Mouse (Mus musculus) neural tube, embryonic 10.5 days (tissue): ENCODE results near the gene Pak4.
"Not testable (repeated sequence)": the region's sequence is repeated elsewhere in the genome, so short reads cannot be mapped to it uniquely, and the experiment has no call there.

Experiments
- DNase-seq: peaks from one replicate; pipeline ENCODE4 v3.0.0-alpha.2; 2017; ENCODE audit warnings: low spot score; ENCODE audit errors: extremely low spot score

Pak4 gene

DNA sequence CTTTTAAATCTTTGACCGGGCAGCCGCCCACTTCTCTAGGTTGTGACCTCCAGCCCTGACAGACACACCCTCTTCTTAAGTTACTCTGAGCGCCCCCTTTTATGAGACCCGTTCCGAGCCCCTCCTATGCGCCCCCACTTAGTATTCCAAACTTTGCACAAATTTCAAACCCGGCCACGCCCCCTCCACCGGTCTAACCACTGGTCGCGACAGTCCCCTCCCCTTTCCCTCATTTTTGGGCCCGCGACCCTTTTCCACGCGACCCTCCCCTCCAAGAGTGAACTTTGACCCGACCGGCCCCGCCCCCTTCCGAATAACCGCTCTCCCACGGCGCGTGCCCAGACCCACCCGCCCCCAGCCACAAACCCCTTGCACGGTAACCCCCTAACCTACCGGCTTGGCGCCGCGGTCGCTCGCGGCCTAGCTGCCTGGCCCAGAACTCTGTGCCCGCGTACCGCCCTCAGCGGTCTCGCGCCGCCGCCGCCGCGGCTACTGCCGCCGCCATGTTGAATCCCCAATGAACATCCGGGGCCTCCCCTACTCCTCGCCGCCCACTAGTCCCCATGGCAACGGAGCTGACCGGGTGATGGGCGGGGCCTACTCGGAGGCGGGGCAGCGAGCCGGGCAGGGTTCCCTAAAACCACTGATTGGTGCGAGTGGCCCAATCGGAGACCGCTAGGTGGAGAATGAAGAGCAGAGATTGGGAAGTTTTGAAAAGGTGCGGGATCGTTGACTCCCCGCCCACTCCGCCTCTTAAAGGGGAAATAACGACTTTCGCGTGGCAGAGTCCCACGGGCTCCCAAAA lies at the start of gene Pak4, which contains the start of gene Samd4b:
Pak4 (minus strand) TSS at position 544 of the 805 bp plus-strand sequence.
Samd4b (minus strand) TSS at position 503 of the 805 bp plus-strand sequence.
- DNase-seq = peak; percentile 100

DNA sequence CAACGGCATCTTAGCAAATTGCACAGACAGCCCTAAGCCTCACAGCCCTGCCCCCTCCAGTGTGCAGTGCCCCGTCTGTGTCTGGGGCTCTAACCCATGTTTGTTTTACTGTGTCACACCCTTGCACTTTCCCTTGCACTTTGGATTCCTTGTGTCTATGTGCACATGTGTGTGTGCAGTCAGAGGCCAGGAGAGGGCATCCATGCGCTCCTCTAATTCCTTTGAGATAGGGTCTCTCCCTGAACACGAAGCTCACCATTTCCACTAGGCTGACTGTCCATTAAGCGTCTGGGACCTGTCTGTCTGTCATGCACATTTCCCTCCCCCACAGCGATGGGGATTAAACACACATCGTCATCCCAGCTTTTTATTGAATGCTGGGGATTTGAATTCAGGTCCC lies 49.0 kb upstream of the Pak4 start:
- no peak for DNase-seq

DNA sequence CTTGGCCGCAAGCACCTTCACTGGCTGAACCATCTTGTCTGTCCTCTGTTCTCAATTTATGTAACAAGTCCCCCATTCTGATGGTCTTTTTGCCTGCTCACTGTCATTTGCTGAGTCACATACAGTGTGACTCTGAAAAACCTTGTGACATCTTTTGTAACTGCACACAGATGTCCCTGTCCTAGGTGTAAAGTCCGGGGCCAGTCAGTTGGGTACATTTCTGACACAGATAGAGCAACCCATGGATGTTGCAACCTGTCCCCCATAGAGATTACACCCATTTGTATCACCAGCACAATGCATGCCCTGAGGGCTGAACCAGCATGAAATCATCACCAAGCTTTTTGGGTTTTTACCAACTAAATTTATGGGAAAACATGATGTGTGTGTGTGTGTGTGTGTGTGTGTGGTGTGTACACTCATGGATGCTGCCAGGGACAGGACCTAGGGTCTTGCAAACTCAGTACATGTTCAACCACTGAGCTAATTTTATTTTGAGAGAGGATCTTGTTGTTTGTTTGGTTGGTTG lies 48.0 kb upstream of the Pak4 start:
- DNase-seq = no peak

GRCm38 (mm10) chr7:28645366-28645765 lies 47.4 kb upstream of the Pak4 start:
- DNase-seq = no peak

- no peak for DNase-seq
These were observed 43.6 kb upstream of the Pak4 start for GRCm38 (mm10) chr7:28641546-28641945.

DNA sequence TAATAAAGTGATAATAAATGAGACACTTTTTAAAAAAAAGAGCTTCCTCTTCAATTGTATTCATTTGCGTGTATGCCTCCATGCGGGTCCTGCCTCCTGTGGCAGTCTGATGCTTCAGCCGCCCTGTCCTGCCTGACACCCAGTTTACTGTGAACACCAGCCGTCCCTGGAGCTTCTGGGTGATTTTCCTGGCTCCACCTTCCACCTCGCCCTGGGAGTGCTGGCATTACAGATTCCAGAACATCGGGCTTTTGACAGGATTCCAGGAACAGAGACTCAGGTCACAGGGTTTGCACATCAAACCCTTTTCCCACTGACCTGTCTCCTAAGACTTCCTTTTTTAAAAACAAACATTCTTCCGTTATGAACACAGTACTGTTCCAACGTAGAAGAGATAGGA lies 39.5 kb upstream of the Pak4 start:
- no peak for DNase-seq

- DNase-seq = no peak
These were observed 36.1 kb upstream of the Pak4 start for GRCm38 (mm10) chr7:28634128-28634527.

DNA sequence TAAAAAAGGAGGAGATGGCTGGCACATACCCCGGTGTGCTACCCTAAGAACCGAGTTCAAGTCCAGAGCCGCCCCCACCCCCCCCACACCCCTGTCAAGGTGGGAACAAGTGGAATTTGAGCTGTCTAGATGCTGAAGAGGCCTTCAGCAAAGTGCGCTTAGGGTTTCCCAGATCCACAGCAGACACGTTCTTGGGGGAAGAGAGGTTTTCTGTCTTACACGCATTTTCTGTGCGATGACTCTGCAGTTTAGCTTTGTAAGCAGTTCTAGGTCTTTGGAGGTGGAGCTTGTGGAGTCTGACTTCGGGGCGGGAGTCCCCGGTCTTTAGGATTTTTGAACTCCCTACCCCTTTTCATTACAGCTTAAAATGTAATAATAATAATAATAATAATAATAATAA lies 33.1 kb upstream of the Pak4 start, which contains the start of gene Acp7:
Acp7 (minus strand) TSS at position 260 of the 400 bp plus-strand sequence.
- DNase-seq = no peak

DNA sequence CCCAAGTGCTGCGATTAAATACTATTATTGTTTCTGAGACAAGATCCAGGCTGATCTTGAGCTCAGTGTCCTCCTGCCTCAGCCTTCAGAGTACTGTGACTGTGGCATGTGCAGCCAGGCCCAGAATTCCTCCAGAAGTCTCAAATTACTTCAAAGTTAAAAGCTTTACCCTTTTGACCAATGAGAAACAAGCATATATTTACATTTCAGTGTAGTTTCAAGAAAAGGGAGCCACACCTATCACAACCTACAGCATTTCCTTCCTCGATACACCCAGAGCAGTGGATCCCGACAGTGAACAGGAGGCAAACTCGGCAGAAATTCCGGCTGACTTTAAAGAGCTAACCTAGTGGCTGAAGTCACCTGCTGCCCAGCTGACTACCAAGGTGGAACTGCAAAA lies 26.8 kb upstream of the Pak4 start:
- no peak for DNase-seq

DNA sequence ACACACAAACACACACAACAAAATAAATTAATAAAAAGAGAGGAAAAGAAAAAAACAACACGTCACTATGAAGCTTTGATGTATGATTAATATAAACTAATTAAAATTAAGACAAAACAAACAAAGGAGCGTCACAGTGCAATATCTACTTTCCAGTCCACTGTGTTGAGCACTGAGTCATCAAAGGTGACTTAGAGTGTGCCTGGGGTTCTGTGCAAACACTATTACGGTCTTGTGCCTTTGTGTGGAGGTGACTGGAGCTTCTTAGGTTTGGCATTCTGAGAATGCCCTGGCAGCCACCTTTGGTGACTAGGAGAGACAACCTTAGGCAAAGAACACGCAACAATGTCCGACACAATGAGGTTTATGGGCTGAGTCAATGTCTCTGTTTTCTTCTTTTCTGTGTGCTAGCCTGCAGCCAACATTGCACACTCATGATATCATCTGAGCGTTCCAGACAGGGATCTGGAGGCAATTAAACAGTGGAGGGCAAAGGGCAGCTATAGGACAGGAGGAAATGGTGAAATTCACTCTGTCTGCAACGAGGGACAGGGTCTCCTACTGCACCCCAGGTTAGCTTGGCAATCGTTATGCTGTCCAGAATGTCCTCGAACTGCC lies 21.2 kb upstream of the Pak4 start:
- DNase-seq = no peak

DNA sequence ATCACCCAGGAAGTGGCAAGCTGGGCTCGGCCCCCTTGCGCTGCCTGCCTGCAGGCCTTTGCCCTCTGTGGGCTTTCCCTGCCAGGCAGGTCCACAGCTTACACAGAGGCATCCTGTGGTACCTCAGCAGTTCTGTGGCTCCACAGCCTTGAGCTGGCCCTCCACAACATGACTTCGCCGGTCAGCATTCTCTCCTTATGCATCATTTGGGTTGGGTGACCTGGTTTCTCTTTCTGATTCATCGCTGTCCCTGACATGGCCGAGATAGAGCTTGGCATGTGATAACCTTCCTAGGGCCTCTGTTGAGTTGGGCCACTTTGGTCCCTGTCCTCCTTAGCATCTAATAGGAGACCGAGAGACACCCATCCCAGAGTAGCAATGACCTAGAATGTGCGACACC lies 8.0 kb upstream of the Pak4 start:
- no peak for DNase-seq

DNA sequence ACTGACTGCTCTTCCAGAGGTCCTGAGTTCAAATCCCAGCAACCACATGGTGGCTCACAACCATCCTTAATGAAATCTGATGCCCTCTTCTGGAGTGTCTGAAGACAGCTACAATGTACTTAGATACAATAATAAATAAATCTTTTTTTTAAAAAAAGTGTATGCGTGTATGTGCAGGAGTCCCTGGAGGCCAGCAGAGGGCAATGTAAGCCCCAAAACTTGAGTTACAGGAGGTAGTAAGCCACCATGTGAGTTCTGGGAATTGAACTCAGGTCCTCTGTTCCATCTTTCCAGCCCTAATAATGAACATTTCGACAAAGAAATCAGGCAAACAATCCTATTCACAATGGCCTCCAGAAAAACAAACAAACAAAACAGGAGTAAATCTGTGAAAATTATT lies 5.8 kb upstream of the Pak4 start:
- DNase-seq = not testable (repeated sequence)

DNA sequence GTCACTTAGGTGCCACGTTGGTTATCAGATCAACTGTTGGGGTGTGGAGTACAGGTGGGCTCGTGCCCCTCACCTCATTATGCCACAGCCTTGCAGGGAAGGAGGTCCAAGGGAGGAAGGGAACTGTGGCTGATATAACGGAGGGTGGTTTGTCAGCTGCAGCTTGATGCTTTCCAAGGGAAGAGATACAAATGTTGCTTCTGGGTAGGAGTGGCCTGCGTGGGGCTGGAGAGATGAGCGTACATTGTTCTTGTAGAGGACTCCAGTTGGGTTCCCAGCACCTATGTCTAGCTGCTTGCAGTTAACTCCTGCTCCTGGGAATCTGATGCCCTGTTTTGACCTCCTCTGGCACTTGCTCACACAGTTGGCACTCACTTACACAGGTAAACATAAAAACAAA lies 5.2 kb upstream of the Pak4 start:
- DNase-seq = no peak

- peak; percentile 60 for DNase-seq
These were observed 3.7 kb upstream of the Pak4 start for GRCm38 (mm10) chr7:28601668-28602067.

- peak; percentile 62 for DNase-seq
These were observed 3.0 kb upstream of the Pak4 start for GRCm38 (mm10) chr7:28601029-28601428.

- no peak for DNase-seq
These were observed 966 bp upstream of the Pak4 start for GRCm38 (mm10) chr7:28598951-28599350.

DNA sequence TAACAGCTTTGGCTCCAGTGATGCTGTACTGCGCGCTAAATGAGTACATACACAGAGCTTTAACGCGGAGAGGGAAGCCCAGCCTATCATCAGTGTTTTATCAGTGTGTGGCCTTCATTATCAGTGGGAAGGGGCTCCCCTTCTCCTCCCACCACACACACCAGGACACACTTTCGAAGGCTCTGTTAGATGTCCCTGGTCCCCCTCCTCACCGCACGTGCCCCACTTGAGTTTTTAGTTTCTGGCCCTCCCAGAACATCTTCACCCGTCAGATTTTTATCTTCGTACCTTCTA lies 761 bp downstream of the Pak4 start:
- DNase-seq = no peak

DNA sequence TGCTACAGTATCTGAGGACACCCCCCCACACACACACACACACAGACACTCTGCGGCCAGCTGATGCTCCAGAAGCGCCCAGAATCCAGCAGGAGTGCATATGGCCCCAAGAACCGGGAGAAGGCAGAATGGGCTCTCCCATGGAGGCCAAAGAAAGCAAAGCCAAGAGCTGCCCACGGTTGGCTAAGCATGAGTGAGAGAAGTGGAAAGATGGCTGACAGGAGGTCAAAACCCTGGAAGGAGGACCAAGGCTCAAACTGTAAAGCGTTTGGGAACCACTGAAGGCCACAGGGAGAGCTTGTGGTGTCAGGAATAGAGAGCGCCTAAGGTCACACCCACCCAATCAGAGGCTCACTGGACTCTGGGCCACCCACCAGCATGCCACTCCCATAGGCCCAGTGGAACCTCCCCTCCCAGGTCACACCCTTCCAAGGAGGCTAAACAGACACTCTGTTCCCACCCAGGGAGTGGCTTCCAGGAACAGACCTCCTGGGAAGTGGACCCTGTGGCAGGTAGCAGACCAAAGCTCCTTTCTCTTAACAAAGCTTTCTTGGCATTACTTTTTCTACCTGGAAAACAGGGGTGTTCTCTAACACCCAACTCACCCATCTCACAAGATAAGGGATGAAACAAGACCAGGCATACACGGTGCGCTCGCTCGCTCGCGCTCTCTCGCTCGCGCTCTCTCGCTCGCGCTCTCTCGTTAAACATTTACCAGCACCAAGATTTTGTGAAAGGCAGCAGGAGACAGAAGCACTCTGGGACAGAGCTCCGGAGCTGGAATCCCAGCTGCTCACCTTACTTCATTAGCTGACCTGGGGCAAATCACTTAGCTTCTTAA lies 1.3 kb downstream of the Pak4 start:
- peak; percentile 36 for DNase-seq

GRCm38 (mm10) chr7:28595751-28596435 lies 2.1 kb downstream of the Pak4 start:
- DNase-seq = no peak

DNA sequence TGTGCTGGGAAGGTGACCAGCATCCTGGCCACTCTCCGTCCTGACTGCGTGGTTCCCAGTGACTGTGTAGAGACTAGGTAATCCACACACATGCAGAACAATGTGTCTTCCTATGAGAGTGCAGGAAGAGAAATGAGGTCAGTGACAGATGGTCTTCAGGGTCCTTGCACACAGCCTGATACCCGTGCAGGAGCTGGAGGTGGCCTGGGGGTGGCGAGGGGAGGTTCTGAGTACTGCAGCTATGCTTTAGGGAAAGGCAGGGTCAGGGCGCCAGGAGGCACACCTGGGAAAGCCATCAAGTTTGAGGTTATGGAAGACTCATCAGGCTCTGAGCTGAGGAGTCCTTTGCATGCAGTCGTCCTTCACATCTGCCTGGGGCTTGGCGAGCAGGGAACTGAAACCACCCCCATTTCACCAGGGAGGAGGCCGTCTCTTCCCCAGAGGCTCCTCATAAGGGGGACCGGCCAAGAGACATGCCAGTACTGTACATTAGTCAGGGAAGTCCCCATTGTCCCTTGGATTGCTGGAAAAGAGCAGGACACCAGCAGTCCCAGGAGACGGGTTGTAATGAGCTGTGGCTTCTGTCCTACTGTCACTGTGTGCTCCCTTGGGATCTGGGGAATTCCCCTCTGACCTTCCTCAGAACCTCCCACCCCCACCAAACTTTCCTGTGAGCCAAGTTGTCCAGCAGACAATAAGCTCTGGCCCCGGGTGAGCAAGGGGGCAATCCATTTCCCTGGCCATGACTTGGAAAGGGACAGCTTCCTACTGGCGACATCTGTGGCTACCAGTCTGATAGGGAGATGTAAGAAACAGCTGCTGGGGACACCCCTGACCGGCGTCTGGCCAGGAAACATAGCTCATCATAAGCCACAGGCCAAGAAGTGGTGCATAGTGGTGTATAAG lies 4.5 kb downstream of the Pak4 start:
- DNase-seq = peak; percentile 35
